Mouse (Mus musculus) liver, postnatal 0 days (tissue): ENCODE measurements around the gene Pde4a.

Experiments
- CTCF ChIP-seq: sonication (generic); IDR thresholded peaks from 2 replicates; pipeline ENCODE4 v1.5.1; 2016; ENCODE audit warnings: antibody characterized with exemption, low read depth
- EP300 ChIP-seq: IDR thresholded peaks from 2 replicates; pipeline ENCODE4 v1.6.1; 2016; ENCODE audit warnings: antibody characterized with exemption, low read depth, mild to moderate bottlenecking

GRCm38 (mm10) chr9:21238733-21239464 is 73.4 kb downstream of the Pde4a start, which contains the start of gene Keap1:
- no peak; the same call in 1 of the 2 replicates for TF ChIP-seq CTCF
- TF ChIP-seq EP300: no peak
